Mouse (Mus musculus) olfactory bulb, adult 2 months (tissue): ENCODE measurements around the gene Nacc2.

Experiments used
- CTCF ChIP-seq: fragments of 200-500 bp; IDR thresholded peaks from 2 replicates; pipeline ENCODE4 v1.5.1; 2012; ENCODE audit warnings: low read depth, mild to moderate bottlenecking, low read length, moderate library complexity; ENCODE audit not compliant: insufficient read depth
- POLR2A ChIP-seq: fragments of 200-500 bp; IDR thresholded peaks from 2 replicates; pipeline ENCODE4 v1.6.1; 2012; ENCODE audit warnings: mild to moderate bottlenecking, low read depth, low read length, moderate library complexity; ENCODE audit not compliant: insufficient read depth

- TF ChIP-seq POLR2A: no peak
- TF ChIP-seq CTCF: no peak
These were observed 36.5 kb downstream of the Nacc2 start for GRCm38 (mm10) chr2:26086505-26086904.
